Mouse (Mus musculus) heart, postnatal 0 days (tissue): ENCODE measurements around the gene Ifna1.

ENCODE experiments used
- CTCF ChIP-seq: IDR thresholded peaks from 2 replicates; pipeline ENCODE4 v1.5.1; 2016; ENCODE audit warnings: antibody characterized with exemption, control low read depth, low read depth
- EP300 ChIP-seq: IDR thresholded peaks from 2 replicates; pipeline ENCODE4 v1.6.1; 2016; ENCODE audit warnings: antibody characterized with exemption, low read depth

DNA sequence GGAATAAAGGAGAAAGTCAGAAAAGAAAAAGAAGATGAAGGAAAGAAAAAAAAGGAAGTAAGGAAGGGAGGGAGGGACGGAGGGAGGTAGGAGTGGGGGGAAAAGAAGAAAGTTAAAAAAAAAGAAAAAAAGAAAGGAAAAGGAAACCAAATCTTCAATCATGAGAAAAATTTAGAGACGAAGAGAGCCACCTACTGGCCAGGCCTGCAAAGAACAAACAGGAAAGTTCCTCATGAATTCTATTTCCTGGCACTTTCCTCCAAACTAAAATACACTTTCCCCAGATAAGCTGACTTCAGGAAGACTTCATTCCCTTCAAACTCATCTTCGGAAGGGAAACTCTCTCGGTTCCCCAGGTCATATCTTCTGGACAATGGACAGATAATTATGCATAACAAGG is 19.4 kb upstream of the Ifna1 start:
- TF ChIP-seq CTCF (peak; percentile 37), EP300 (no peak)
